In genomic region chr12:9266221-9266620, GRCm38 (mm10) we compare ENCODE assay signal across 22 mouse cellular contexts.
"Had no signal": no experiment of that assay in that cellular context is flagged by ENCODE, and none has a peak within 500 bp of the region (broad histone marks: within the 10 kb centered on the region; RNA-seq: fewer than 3 reads in every experiment).

No protein-coding gene starts in this region.

- H3K27ac ChIP-seq: heart, embryonic 13.5 days; heart, embryonic 15.5 days; hindbrain, embryonic 13.5 days; hindbrain, embryonic 15.5 days; hindbrain, postnatal 0 days; kidney, embryonic 15.5 days; kidney, postnatal 0 days; limb, embryonic 13.5 days; limb, embryonic 15.5 days; liver, embryonic 12.5 days had no signal

- DNase-seq: gastrocnemius, postnatal 14 days; gastrocnemius, postnatal 36 days; heart, adult 18-20 months; heart, postnatal 14 days; heart, postnatal 36 days; kidney, adult 11 months; kidney, adult 2 months; kidney, adult 9 months; kidney, postnatal 14 days; kidney, postnatal 36 days; layer of hippocampus, postnatal 36 days; left cerebral cortex, postnatal 4 days had no signal

- H3K4me3 ChIP-seq: heart, embryonic 13.5 days; heart, embryonic 15.5 days; hindbrain, embryonic 13.5 days; hindbrain, embryonic 15.5 days; kidney, embryonic 15.5 days; limb, embryonic 13.5 days; limb, embryonic 15.5 days; liver, embryonic 12.5 days had no signal

- H3K4me1 ChIP-seq: hindbrain, embryonic 13.5 days; hindbrain, embryonic 15.5 days; kidney, embryonic 15.5 days; liver, embryonic 12.5 days had no signal
